Mouse (Mus musculus): Measurements from ENCODE around the gene Dclre1a. TPM values are rescaled to one million over a fixed set of nuclear protein-coding genes. Genes with fewer than 3 reads are reported as not detected.

The Dclre1a gene
- 10 to 100 TPM; 11.5 to 13.8 TPM for total RNA-seq (2021)

DNA sequence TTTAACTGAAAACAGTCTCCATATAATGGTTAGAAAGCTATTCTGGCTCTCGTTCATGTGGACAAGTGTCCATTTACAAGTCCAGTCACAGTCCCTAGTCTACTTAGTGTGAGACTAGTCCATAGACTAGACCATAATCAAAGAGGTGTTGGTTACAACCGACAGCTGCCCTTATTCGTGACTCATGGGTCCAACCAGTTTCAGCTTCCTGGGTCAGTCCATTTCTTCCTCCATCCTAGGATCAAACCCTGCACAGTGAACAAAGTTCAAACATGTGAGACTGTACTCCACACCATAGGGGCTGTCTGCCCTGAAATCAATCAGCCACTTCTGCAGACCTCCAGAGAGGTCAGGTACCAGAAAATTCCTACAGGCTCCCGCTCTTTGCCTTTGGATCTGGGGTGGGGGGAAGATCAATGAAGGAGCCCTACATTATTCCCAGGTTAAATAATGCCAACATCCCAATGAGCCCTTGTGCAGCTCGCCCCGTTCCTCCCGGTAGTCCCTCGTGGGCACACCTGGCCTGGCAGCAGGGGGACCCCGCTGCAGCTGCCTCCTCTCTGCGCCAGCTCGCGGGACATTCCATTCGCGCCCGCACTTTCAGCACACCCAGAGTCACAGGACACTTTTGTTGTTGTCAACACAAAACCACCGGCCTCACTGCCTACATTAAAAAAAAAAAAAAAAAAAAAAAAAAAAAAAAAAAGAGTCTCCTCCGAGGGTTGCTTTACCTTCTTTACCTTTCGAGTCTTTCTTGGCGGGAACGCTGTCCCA is at the start of gene Dclre1a:
Gene Dclre1a (minus strand): TSS at position 767 of the 774 bp plus-strand sequence.
- DNase-seq, result peak; percentile 64
- intact Hi-C loops (cut with DNase I), result no loop called here

DNA sequence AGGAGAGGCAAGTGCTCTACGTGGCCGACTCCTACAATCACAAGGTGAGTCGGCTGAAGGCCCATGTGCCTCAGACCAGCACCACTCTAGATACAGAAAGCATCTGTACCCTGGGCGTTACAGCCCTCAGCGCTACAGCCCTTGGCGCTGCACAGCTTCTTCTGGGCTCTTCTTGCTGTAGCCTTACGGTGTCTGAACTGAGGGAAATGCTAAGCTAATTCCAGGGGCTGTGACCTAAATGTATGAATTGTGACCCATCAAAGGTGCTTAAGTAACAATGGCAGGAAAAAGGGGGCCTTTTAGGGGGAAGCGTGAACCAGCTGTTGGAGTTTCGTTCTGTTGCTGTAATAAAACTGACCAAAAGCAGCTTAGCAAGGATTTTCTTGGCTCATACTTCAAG is 44.5 kb upstream of the Dclre1a start:
- intact Hi-C loops (cut with DNase I), result no loop called here
- no peak for DNase-seq

DNA sequence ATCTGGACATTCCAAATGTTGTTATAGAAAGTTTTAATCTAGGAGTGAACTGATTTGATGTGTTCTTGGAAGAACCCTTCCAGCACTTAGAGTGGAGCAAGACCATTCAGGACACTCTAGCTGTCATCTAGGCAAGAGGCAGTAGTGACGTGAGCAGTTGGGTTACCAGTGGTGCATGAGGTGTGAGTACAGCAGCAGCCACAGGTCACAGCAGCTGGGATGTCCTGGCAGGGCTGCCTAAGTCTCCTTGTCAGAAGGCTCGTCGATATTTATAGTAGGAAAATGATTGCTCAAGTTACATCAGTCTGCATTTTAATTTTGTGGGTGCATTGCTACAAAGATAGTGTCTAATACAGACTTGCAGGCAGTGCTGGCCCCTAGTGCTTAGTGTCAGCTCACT is 42.2 kb upstream of the Dclre1a start:
- no peak for DNase-seq
- intact Hi-C loops (cut with DNase I), result no loop called here

DNA sequence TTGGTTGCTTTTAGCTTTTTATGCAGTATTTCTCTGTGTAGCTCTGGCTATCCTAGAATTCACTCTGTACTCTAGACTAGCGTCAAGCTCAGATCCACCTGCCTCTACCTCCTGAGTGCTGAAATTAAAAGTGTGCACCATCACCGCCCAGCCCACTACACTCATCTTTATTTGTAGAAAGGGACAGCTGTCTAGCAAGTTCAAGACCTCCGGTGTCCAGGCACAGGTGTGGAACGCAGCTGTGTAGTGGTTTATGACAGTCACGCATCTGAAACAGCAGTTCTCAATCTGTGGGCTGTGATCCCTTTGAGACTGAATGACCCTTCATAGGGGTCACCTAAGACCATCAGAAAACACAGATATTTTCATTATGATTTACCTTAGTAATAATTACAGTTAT is 41.4 kb upstream of the Dclre1a start:
- no peak for DNase-seq
- intact Hi-C loops (cut with DNase I), result no loop called here

DNA sequence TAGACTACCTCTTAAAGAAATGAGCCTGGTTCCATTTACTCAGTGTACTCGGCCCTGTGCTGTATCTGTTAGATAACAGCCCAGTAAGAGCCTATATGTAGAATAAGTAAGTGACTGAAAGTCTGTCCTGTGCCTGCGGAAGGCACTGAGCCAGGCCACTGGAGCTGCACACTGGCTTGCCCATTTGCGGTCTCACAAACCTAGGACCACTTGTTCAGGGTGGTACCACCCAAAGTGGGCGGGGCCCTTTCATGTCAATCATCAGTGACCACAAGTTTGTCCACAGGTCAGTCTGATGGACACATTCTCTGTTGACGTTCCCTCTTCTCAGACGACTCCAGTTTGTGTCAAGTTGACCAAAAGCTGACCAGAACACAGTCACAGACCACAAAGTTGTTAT is 41.0 kb upstream of the Dclre1a start:
- intact Hi-C loops (cut with DNase I), result no loop called here
- no peak for DNase-seq

DNA sequence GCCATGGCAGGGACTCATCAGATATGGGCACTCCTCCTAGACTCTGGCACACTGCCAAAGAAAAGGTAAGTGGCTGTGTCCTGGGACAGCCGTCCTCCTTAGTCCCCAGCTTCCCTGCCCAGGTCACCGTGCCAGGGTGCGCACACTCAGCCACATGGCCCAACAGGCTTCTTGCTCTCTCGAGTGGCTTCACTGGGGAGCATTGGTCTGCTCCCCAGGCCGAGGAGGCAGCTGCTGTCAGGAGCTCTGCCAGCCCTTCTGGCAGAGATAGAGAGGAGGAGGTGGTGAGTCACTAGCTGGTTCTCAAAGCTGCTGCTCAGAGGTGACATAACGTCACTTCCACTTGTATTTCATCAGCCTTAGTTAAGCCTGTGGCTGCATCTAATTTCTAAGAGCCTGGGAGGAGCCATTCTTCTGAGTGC is 40.2 kb upstream of the Dclre1a start:
- DNase-seq, result peak; percentile 75
- intact Hi-C loops (cut with DNase I), result no loop called here

DNA sequence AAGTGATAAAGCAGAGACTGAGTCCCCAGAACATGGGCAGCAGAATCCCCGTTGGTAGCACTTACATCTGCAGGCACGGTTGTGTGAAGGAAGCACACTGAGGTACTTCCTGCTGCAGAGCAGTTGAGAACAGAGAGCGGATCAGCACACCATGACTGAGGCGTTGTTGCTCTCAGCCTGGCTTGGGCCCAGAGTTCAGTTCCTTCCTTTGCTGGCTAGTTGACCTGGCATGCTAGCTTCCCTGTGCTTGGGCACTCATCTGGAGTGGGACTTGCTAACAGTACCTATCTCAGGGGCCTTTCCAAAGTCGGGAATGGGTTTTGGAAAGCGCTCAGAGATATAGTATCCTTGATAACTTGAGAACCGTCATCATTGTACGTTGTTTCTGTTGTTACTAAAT is 38.3 kb upstream of the Dclre1a start:
- intact Hi-C loops (cut with DNase I), result no loop called here
- no peak for DNase-seq

DNA sequence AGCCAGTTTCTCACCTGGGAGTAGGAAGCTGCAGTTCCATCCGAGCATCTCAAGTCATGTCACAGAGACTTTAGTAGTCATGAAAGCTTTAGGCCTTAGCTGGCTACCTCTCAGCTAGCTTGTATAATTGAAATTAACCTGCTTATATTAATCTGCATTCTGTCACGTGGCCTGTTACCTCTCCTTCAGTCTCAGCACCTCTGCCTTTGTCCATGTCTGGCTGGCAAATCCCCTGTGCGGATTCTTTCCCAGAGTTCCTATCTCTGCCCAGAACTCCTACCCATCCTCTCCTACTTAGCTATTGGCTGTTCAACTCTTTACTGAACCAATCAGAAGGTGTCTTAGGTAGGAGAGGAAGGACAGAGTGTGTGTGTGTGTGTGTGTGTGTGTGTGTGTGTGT is 36.3 kb upstream of the Dclre1a start:
- DNase-seq, result no peak
- intact Hi-C loops (cut with DNase I), result no loop called here

DNA sequence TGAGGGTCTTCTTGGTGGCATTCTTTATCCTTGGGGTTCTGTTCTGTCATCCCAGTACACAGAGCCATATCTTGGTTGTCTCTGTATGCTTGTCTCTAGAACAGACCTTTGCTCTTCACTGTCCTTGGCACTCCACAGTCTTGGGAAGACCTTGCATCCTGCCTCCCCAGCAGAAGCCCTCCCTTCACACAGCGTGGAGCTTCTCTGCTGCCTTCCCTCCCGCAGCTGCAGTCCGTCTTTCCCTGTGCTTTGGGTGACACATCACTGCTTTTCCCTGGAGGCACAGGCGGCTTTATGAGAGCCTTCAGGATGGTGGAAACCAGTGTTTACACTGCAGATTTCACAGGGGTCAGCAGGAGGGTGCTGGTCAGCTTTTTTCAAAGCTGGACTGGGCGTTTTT is 35.8 kb upstream of the Dclre1a start:
- no peak for DNase-seq
- intact Hi-C loops (cut with DNase I), result no loop called here

DNA sequence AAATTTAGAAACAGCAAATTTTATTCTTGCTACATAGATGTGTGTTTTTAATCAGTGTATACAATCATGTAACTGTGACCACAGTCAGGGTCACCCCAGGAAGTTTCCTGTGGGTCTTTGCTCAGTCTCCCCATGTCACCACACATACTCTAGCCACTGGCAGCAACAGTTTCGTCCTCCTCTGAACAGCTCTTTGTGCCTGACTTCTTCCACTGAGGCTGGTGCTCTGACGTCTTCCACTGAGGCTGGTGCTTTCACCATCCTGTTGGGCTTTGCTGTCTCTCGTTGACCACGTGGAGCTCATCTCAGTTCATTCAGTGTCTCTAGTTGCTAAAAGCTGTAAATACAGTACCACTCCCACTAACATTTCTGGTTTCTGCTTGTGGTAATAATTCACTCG is 34.0 kb upstream of the Dclre1a start:
- no peak for DNase-seq
- intact Hi-C loops (cut with DNase I), result no loop called here

DNA sequence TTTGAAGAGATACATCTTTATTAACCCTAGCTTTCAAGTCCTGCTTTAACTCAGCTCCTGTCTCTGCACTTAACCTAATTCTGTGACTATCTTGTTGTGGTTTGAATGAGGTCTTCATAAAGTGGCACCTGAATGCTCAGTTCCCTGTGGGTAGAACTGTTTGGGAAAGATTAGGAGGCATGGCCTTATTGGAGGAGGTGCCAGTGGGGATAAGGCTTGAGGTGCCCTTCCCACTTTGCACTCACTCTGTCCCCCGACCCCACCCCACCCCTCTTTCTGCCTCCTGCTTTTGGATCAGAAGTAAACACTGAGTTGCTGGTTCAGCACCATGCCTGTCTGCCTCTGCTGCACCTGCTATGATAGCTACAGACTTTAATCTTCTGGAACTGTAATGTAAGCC is 29.8 kb upstream of the Dclre1a start:
- DNase-seq, result no peak
- intact Hi-C loops (cut with DNase I), result no loop called here

DNA sequence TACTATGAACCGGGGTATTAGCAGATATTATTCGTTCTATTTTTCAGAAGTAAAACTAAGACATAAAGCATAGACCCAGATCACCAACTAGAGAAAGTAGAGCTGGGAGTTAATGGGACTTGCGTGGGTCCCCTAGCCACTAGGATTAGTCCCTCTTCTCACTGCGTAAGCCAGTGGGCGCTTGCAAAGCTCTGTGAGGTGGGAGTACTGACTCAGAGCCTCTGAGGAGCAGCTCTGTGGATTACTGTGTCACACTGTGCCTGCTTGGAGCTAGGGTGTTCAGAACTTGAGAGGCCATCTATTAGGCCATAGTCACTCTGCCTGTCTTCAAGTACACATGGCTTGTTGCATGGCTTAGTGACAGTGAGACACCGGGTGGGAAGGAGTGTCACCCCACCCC is 25.2 kb upstream of the Dclre1a start:
- DNase-seq, result no peak
- intact Hi-C loops (cut with DNase I), result no loop called here

DNA sequence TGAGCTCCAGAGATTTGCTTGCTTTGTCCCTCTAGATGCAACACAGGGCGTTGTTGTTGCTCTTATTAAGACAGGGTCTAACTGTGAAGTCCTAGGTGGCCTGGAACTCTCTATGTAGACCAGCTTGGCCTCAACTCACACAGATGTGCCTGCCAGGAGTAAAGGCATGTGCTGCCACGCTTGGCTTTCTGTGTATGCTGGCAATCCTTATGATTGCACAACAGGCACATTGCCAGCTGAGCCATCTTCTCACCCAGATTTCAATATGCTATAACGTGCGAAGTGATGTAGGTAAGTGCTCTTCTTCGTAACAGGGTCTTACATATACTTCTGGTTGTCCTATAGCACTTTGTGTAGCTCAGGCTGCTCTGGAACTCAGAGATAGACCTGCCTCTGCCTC is 23.9 kb upstream of the Dclre1a start:
- no peak for DNase-seq

DNA sequence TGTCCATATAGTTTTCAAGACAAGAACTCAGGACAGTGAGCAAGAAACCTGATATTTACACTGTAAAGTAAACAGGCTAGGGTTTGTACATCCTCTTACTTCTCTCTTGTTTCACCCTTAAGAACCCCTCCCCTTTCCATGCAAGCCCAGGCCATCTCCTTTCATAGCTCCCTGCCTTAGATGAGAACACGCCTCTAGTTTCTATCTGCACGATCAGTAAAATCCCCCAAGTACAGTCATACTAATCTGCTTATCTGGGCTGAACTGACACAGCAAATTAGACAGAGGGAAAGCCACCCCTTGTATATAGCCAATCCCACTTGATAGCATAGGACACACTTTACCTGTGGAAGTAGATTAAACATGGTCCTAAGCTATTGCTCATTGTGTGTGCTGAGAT is 23.2 kb upstream of the Dclre1a start:
- intact Hi-C loops (cut with DNase I), result no loop called here
- DNase-seq, result no peak

More for the DNA sequence above, 23.9 kb upstream of the Dclre1a start:
- intact Hi-C loops (cut with DNase I), result no loop called here

DNA sequence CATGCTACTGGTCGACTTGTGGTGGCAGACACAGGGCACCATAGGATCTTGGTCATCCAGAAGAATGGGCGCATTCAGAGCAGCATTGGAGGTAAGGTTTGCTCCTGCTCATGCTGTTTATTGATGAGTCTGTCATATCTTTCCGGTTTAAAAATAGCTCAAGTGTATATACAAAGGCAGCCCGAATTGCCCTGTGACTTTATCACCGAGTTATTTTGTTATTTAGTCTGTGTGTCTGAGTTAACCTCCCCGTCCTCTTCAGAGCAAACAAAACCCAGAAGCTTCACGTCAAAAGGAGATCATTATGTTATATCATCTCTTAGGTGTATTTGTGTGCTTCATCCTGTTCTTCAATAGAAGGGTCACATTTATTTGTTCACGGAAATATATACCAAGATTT is 22.8 kb upstream of the Dclre1a start:
- DNase-seq, result no peak
- intact Hi-C loops (cut with DNase I), result no loop called here

DNA sequence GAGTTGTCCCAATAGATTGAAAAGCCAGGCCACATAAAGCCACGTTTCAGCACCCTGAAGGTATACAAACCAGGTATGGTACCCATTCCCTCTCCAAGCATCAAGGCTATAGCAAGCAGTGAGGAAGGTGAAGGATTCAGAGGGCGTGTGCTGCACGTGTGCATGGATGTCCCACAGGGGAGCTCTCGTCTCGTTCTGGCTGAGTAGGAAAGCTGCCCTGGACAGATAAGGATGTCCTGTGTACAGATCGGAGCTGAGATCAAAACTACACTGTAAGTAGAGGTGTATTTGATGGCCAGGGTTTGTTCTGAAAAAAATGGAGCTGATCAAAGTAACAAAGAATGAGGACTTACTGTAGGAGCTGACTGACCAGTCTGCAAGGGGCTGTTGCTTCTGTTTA is 18.9 kb upstream of the Dclre1a start:
- DNase-seq, result no peak

DNA sequence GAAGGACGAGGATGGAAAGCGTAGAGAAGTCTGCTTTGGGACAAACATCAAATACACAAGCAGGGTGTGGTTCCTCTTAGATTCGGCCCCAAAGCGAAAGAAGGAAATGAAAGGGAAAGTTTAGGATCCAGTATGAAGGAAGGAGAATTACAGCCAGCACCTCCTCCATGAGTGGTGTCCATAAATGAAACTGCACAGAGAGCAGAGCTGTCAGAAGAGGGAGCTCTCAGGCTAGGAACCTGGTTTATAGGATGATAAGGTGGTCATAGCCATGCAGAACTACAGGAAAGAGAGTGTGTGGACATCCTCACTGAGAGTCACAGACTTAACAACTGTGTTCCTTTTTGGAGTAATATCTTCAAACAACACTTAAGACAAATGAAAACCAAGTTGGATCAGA is 18.0 kb upstream of the Dclre1a start:
- intact Hi-C loops (cut with DNase I), result loop anchor here (5.0 kb wide), 1 partner anchor 211 kb away; no protein-coding TSS in a partner anchor
- peak; percentile 31 for DNase-seq

More for the DNA sequence above, 18.9 kb upstream of the Dclre1a start:
- intact Hi-C loops (cut with DNase I), result loop anchor here (5.0 kb wide), 1 partner anchor 210 kb away; no protein-coding TSS in a partner anchor

DNA sequence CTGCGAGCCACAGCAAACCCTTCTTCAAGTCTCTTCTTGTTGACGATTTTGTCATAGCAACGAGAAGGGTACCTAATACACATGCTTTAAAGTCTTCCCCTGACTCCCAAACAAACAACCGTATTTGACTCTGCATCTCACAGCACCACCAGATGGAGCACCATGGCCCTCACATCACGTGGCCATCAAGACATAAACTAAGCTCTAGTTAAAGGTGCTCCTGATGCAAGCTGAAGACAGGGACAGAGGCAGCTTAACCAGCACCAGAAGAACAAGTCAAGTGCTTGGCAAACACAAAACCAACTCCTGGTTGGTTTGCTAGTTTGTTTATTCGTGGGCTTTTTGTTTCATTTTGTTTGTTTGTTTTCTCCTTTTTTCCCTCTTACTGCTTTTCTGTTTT is 17.3 kb upstream of the Dclre1a start:
- peak; percentile 15 for DNase-seq
- intact Hi-C loops (cut with DNase I), result loop anchor here (5.0 kb wide), 1 partner anchor 212 kb away; no protein-coding TSS in a partner anchor

DNA sequence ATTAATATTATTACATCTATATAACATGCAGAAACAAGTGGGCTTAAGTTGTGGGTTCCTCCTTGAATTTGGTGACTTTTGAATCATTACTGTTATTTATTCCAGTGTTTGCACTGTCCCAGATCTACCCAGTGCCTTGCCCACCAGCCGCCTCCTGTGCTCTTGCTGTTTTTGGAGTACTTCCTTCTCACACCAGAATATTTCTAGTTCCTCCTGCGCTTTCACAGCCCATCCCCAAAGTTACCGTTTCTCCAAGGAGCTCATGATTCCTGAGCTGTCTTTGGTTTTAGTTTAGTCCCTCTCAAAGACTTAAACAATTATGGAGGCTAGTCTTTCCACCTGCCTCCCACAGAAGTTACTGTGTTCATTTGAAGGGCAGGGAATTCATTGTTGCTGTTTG is 15.4 kb upstream of the Dclre1a start:
- no peak for DNase-seq
- intact Hi-C loops (cut with DNase I), result no loop called here

DNA sequence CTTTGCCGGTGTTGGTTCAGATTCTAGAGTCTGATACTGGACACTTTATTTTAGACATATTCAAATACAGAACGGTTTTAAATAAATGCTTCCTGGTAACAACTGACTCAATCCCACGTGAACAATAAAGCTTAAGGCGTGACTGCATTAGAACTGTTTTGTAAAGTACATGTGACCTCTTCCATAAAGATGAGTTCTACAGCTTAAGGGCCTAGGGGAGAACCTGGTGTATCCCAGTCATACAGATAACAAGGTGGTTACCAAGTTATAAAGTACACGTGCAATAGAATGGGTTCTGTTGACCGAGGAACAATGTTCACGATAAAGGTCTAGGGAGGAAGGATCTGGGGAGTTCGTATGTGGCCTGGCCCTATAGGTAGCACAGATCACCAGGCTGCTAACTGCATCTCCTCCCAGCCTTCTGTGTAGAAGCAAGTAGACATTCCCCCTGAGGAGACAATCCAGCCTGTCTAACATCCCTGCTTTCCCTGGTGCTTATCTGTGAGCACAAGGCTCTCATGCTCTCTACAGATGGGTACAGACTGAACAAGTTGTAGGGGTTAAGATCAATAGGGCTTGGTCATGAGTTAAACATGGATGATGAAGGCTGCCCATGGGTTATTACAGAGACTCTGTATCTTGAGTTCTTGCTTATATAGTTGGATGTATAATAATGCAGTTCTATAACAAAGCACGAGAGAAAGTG is 14.6 kb upstream of the Dclre1a start:
- intact Hi-C loops (cut with DNase I), result no loop called here

DNA sequence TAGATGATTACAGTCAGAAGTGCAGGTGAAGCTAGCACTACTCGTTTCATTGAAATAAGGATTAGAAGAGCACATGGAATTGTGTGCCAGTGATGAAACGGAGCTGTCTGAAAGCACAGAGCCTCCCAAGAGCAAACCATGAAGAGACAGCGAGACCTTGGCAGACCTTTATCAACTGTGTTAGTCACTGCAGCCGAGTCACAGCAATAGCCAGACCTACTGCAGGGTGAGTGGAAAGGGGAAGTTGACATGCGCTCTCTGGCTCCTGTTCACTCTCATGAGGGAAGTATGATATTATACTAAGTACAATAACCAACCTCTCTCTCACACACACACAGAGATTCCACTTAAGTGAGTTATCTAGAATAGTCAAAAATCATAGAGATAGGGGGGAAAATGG is 8.0 kb upstream of the Dclre1a start:
- DNase-seq, result no peak
- intact Hi-C loops (cut with DNase I), result no loop called here

More for the DNA sequence above, 14.6 kb upstream of the Dclre1a start:
- no peak for DNase-seq

DNA sequence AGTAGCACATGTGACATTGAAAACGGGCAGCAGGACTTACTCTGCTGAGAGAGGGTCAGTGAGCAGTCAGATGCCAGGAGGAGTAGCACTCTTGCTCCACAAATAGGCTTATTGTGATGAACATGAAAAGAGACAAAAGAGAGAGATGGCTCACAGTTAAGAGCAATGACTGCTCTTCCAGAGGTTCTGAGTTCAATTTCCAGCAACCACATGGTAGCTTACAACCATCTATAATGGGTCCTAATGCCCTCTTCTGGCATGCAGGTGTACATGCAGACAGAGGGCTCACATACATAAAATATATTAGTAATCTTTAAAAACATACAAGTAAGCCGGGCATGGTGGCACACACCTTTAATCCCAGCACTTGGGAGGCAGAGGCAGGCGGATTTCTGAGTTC is 5.2 kb upstream of the Dclre1a start:
- intact Hi-C loops (cut with DNase I), result no loop called here
- DNase-seq, result no peak

Measured in left cerebral cortex, postnatal 4 days (tissue).